Mouse (Mus musculus) telencephalon, adult 2 months (tissue): ENCODE measurements around the gene Gm10382.
"Not testable (repeated sequence)": the region's sequence is repeated elsewhere in the genome, so short reads cannot be mapped to it uniquely, and the experiment has no call there.

Source experiments
- DNase-seq: peaks from one replicate; pipeline ENCODE4 v3.0.0-alpha.2; 2011; ENCODE audit warnings: low read depth, low spot score

Gene Gm10382

GRCm38 (mm10) chr5:125370950-125371693, 18.0 kb upstream of the Gm10382 start:
- no peak for DNase-seq

GRCm38 (mm10) chr5:125372027-125372426, 17.1 kb upstream of the Gm10382 start:
- no peak for DNase-seq

GRCm38 (mm10) chr5:125375871-125376270, 13.3 kb upstream of the Gm10382 start:
- no peak for DNase-seq

- DNase-seq, result no peak
Measured at GRCm38 (mm10) chr5:125377214-125377613, 11.9 kb upstream of the Gm10382 start.

GRCm38 (mm10) chr5:125378919-125379318, 10.2 kb upstream of the Gm10382 start:
- no peak for DNase-seq

GRCm38 (mm10) chr5:125381954-125382672, 7.0 kb upstream of the Gm10382 start:
- no peak for DNase-seq

- DNase-seq, result no peak
Measured at GRCm38 (mm10) chr5:125382673-125383558, 6.2 kb upstream of the Gm10382 start.

- DNase-seq, result no peak
Measured at GRCm38 (mm10) chr5:125383637-125384420, 5.3 kb upstream of the Gm10382 start.

GRCm38 (mm10) chr5:125384512-125385214, 4.5 kb upstream of the Gm10382 start:
- no peak for DNase-seq

- DNase-seq, result no peak
Measured at GRCm38 (mm10) chr5:125385215-125385940, 3.7 kb upstream of the Gm10382 start.

- not testable (repeated sequence) for DNase-seq
Measured at GRCm38 (mm10) chr5:125387295-125387694, 1.8 kb upstream of the Gm10382 start.

GRCm38 (mm10) chr5:125388358-125389092, 597 bp upstream of the Gm10382 start:
- DNase-seq, result no peak

- DNase-seq, result peak; percentile 90
Measured at GRCm38 (mm10) chr5:125389579-125390441, 688 bp downstream of the Gm10382 start, which contains the start of gene Ubc. TSS of gene Ubc (minus strand) at chr5:125390202.

GRCm38 (mm10) chr5:125390906-125391477, 1.9 kb downstream of the Gm10382 start:
- no peak for DNase-seq

- DNase-seq, result peak; percentile 97
Measured at GRCm38 (mm10) chr5:125391609-125392008, 2.5 kb downstream of the Gm10382 start.

- DNase-seq, result not testable (repeated sequence)
Measured at GRCm38 (mm10) chr5:125392176-125392575, 3.1 kb downstream of the Gm10382 start.

GRCm38 (mm10) chr5:125392618-125392976, 3.5 kb downstream of the Gm10382 start:
- DNase-seq, result no peak
